Mouse (Mus musculus): ENCODE measurements at regions not wholly inside any gene's neighbourhood (a gene's known extent, or its start where the extent isn't known, plus 50 kb on each side); places are given as distances from the start of the nearest gene placed in this dataset.

- Histone ChIP-seq H3K4me2 (replicated peaks) (no peak overlapping the region), H3K36me3 (no peaks in the 10 kb centered on the region), H3K27ac (replicated peaks) (no peak overlapping the region), H3K9ac (no peak overlapping the region), H3K4me1 (no peaks in the 10 kb centered on the region), H3K9me3 (replicated peaks) (no peaks in the 10 kb centered on the region), H3K4me3 (replicated peaks) (no peak overlapping the region), H3K27me3 (no peaks in the 10 kb centered on the region)
- ATAC-seq (ENCODE audit: insufficient number of reproducible peaks, low FRiP score, low TSS enrichment, low read depth), result no peak
- WGBS, result 87% methylated on average over 6 of the region's 6 CpGs
These were observed 430.5 kb downstream of the Matn1 start for GRCm38 (mm10) chr4:131374527-131375290.

GRCm38 (mm10) chr4:131381063-131381462 lies 436.9 kb downstream of the Matn1 start:
- Histone ChIP-seq H3K36me3 (no peaks in the 10 kb centered on the region), H3K9me3 (replicated peaks) (no peaks in the 10 kb centered on the region), H3K4me2 (replicated peaks) (no peak overlapping the region), H3K27ac (replicated peaks) (no peak overlapping the region), H3K27me3 (no peaks in the 10 kb centered on the region), H3K4me1 (peaks cover 13% of the 10 kb centered on the region), H3K9ac (no peak overlapping the region), H3K4me3 (replicated peaks) (no peak overlapping the region)
- no peak for ATAC-seq (ENCODE audit: insufficient number of reproducible peaks, low FRiP score, low TSS enrichment, low read depth)
- 35% methylated on average over 9 of the region's 9 CpGs for WGBS

- peak; percentile 39; the same call in 1 of the 2 replicates for ATAC-seq (ENCODE audit: insufficient number of reproducible peaks, low FRiP score, low TSS enrichment, low read depth)
- Histone ChIP-seq H3K4me3 (replicated peaks) (no peak overlapping the region), H3K36me3 (no peaks in the 10 kb centered on the region), H3K27ac (replicated peaks) (no peak overlapping the region), H3K9me3 (replicated peaks) (no peaks in the 10 kb centered on the region), H3K4me1 (peaks cover 13% of the 10 kb centered on the region), H3K4me2 (replicated peaks) (no peak overlapping the region), H3K9ac (no peak overlapping the region), H3K27me3 (no peaks in the 10 kb centered on the region)
- WGBS, result 79% methylated on average over 7 of the region's 7 CpGs
These were observed 437.3 kb downstream of the Matn1 start for GRCm38 (mm10) chr4:131381529-131381928.

- Histone ChIP-seq H3K36me3 (no peaks in the 10 kb centered on the region), H3K9me3 (replicated peaks) (no peaks in the 10 kb centered on the region), H3K27me3 (no peaks in the 10 kb centered on the region), H3K4me3 (replicated peaks) (no peak overlapping the region), H3K9ac (no peak overlapping the region), H3K4me1 (peaks cover 13% of the 10 kb centered on the region), H3K27ac (replicated peaks) (no peak overlapping the region), H3K4me2 (replicated peaks) (no peak overlapping the region)
- WGBS, result 45% methylated on average over 5 of the region's 5 CpGs
- ATAC-seq (ENCODE audit: insufficient number of reproducible peaks, low FRiP score, low TSS enrichment, low read depth), result no peak
These were observed 439.7 kb downstream of the Matn1 start for GRCm38 (mm10) chr4:131383862-131384261.

- Histone ChIP-seq H3K36me3 (no peaks in the 10 kb centered on the region), H3K4me2 (replicated peaks) (no peak overlapping the region), H3K4me1 (peaks cover 10% of the 10 kb centered on the region), H3K9me3 (replicated peaks) (no peaks in the 10 kb centered on the region), H3K27ac (replicated peaks) (no peak overlapping the region), H3K27me3 (no peaks in the 10 kb centered on the region), H3K9ac (no peak overlapping the region), H3K4me3 (replicated peaks) (no peak overlapping the region)
- no peak for ATAC-seq (ENCODE audit: insufficient number of reproducible peaks, low FRiP score, low TSS enrichment, low read depth)
- WGBS, result 83% methylated on average over 10 of the region's 10 CpGs
These were observed 442.8 kb downstream of the Matn1 start for GRCm38 (mm10) chr4:131386961-131387360.

- Histone ChIP-seq H3K9me3 (replicated peaks) (no peaks in the 10 kb centered on the region), H3K4me2 (replicated peaks) (no peak overlapping the region), H3K4me1 (no peaks in the 10 kb centered on the region), H3K27ac (replicated peaks) (no peak overlapping the region), H3K9ac (no peak overlapping the region), H3K4me3 (replicated peaks) (no peak overlapping the region), H3K36me3 (no peaks in the 10 kb centered on the region), H3K27me3 (no peaks in the 10 kb centered on the region; the same call in 1 of the 2 replicates)
- ATAC-seq (ENCODE audit: insufficient number of reproducible peaks, low FRiP score, low TSS enrichment, low read depth), result peak; percentile 43; the same call in 1 of the 2 replicates
- 42% methylated on average over 10 of the region's 10 CpGs for WGBS
These were observed 446.8 kb downstream of the Ptpru start for GRCm38 (mm10) chr4:131391119-131391923.

- no peak overlapping the region for H3K27ac ChIP-seq (replicated peaks)
- H3K4me2 ChIP-seq (replicated peaks), result no peak overlapping the region
- no peak for ATAC-seq (ENCODE audit: insufficient number of reproducible peaks, low FRiP score, low TSS enrichment, low read depth)
- no peaks in the 10 kb centered on the region for H3K9me3 ChIP-seq (replicated peaks)
- no peaks in the 10 kb centered on the region for H3K4me1 ChIP-seq
- H3K9ac ChIP-seq, result no peak overlapping the region
- H3K4me3 ChIP-seq (replicated peaks), result no peak overlapping the region
- 87% methylated on average over 3 of the region's 3 CpGs for WGBS
- H3K27me3 ChIP-seq, result no peaks in the 10 kb centered on the region; the same call in 1 of the 2 replicates
- no peaks in the 10 kb centered on the region for H3K36me3 ChIP-seq
These were observed 446.2 kb downstream of the Ptpru start for GRCm38 (mm10) chr4:131391924-131392297.

GRCm38 (mm10) chr4:131392478-131392877 lies 445.6 kb downstream of the Ptpru start:
- no peaks in the 10 kb centered on the region for H3K36me3 ChIP-seq
- ATAC-seq (ENCODE audit: insufficient number of reproducible peaks, low FRiP score, low TSS enrichment, low read depth), result no peak
- H3K4me1 ChIP-seq, result no peaks in the 10 kb centered on the region
- no peaks in the 10 kb centered on the region; the same call in 1 of the 2 replicates for H3K27me3 ChIP-seq
- H3K27ac ChIP-seq (replicated peaks), result no peak overlapping the region
- no peaks in the 10 kb centered on the region for H3K9me3 ChIP-seq (replicated peaks)
- no peak overlapping the region for H3K4me3 ChIP-seq (replicated peaks)
- H3K4me2 ChIP-seq (replicated peaks), result no peak overlapping the region
- 86% methylated on average over 3 of the region's 3 CpGs for WGBS
- H3K9ac ChIP-seq, result no peak overlapping the region

- WGBS, result 78% methylated on average over 8 of the region's 8 CpGs
- Histone ChIP-seq H3K4me1 (no peaks in the 10 kb centered on the region), H3K4me3 (replicated peaks) (no peak overlapping the region), H3K36me3 (no peaks in the 10 kb centered on the region), H3K9ac (no peak overlapping the region), H3K4me2 (replicated peaks) (no peak overlapping the region), H3K9me3 (replicated peaks) (no peaks in the 10 kb centered on the region), H3K27me3 (no peaks in the 10 kb centered on the region; the same call in 1 of the 2 replicates), H3K27ac (replicated peaks) (no peak overlapping the region)
- ATAC-seq (ENCODE audit: insufficient number of reproducible peaks, low FRiP score, low TSS enrichment, low read depth), result no peak
These were observed 441.8 kb downstream of the Ptpru start for GRCm38 (mm10) chr4:131396226-131396840.

GRCm38 (mm10) chr4:131397161-131397560 lies 440.9 kb downstream of the Ptpru start:
- Histone ChIP-seq H3K4me2 (replicated peaks) (no peak overlapping the region), H3K4me1 (no peaks in the 10 kb centered on the region), H3K27ac (replicated peaks) (no peak overlapping the region), H3K9ac (no peak overlapping the region), H3K9me3 (replicated peaks) (no peaks in the 10 kb centered on the region), H3K27me3 (no peaks in the 10 kb centered on the region; the same call in 1 of the 2 replicates), H3K36me3 (no peaks in the 10 kb centered on the region), H3K4me3 (replicated peaks) (no peak overlapping the region)
- no peak for ATAC-seq (ENCODE audit: insufficient number of reproducible peaks, low FRiP score, low TSS enrichment, low read depth)
- 82% methylated on average over 10 of the region's 10 CpGs for WGBS

- H3K9me3 ChIP-seq (replicated peaks), result no peaks in the 10 kb centered on the region
- H3K4me1 ChIP-seq, result peaks cover 6% of the 10 kb centered on the region; the same call in 1 of the 2 replicates
- H3K27ac ChIP-seq (replicated peaks), result no peak overlapping the region
- no peak for ATAC-seq (ENCODE audit: insufficient number of reproducible peaks, low FRiP score, low TSS enrichment, low read depth)
- 22% methylated on average over 11 of the region's 11 CpGs for WGBS
- H3K36me3 ChIP-seq, result no peaks in the 10 kb centered on the region
- no peak overlapping the region for H3K9ac ChIP-seq
- H3K4me3 ChIP-seq (replicated peaks), result no peak overlapping the region
- H3K27me3 ChIP-seq, result no peaks in the 10 kb centered on the region
- no peak overlapping the region for H3K4me2 ChIP-seq (replicated peaks)
These were observed 437.3 kb downstream of the Ptpru start for GRCm38 (mm10) chr4:131400756-131401155.
